Mouse (Mus musculus): ENCODE measurements at regions not wholly inside any gene's neighbourhood (a gene's known extent, or its start where the extent isn't known, plus 50 kb on each side); places are given as distances from the start of the nearest gene placed in this dataset.

DNA sequence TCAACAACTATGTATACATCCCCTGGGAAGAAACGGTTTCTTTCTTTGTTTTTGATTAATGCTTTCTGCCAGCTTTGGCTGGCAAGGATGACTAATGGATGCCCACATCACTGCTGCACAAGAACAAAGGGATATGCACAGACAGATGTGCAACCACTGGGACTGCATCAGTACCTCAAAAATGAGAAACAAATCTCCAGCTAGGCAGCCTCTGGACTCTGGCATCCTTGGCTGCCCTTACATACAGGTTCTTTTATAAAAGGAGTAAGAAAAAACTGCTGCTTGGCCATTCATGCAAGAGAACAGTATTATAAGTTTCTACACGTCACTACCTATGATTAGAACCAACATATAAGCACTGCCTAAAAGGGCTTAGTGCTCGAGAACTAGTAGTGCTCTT, 97.7 kb downstream of the Alg10b start:
- no peaks in the 10 kb centered on the region for H3K9me3 ChIP-seq (replicated peaks; ENCODE audit: control insufficient read depth, low read length, poor library complexity, severe bottlenecking)
- no peak overlapping the region for H3K4me2 ChIP-seq (ENCODE audit: low read length)
- 50% methylated on average over 3 of the region's 3 CpGs for WGBS
- H3K4me3 ChIP-seq (ENCODE audit: low read depth, low read length) = no peak overlapping the region
- no peaks in the 10 kb centered on the region for H3K36me3 ChIP-seq (ENCODE audit: control insufficient read depth, insufficient read depth, low read length)
- no peaks in the 10 kb centered on the region for H3K4me1 ChIP-seq (ENCODE audit: control insufficient read depth, insufficient read depth, low read length)
- no peak overlapping the region for H3K27ac ChIP-seq (ENCODE audit: low read length)
- H3K9ac ChIP-seq (ENCODE audit: low read depth, low read length) = no peak overlapping the region
- no peak for ATAC-seq
- H3K27me3 ChIP-seq (ENCODE audit: control insufficient read depth, insufficient read depth, low read depth, low read length) = no peaks in the 10 kb centered on the region

DNA sequence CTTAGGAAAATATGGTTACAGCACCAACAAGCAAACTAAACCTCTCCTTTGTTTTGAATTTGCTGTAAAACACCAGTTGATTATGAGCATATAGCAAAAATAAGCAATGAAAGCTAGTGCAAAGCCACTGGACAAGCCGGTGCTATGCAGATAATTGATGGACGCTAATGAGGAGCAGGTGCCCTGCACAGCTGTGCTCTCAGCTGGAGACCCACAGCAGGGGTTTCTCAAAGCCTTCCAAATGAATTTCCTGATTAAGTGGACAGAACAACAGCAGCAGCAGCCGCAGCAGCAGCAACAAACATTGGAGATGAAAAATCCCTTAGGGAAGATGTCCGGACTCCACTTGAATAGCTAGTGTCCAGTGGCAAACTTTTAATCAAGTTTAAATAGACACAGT, 109.2 kb downstream of the Alg10b start:
- WGBS = 5% methylated on average over 4 of the region's 4 CpGs
- no peaks in the 10 kb centered on the region for H3K4me1 ChIP-seq (ENCODE audit: control insufficient read depth, insufficient read depth, low read length)
- H3K4me3 ChIP-seq (ENCODE audit: low read depth, low read length) = no peak overlapping the region
- H3K4me2 ChIP-seq (ENCODE audit: low read length) = no peak overlapping the region
- no peak overlapping the region for H3K27ac ChIP-seq (ENCODE audit: low read length)
- no peaks in the 10 kb centered on the region for H3K27me3 ChIP-seq (ENCODE audit: control insufficient read depth, insufficient read depth, low read depth, low read length)
- no peaks in the 10 kb centered on the region for H3K9me3 ChIP-seq (replicated peaks; ENCODE audit: control insufficient read depth, low read length, poor library complexity, severe bottlenecking)
- no peak overlapping the region for H3K9ac ChIP-seq (ENCODE audit: low read depth, low read length)
- ATAC-seq = no peak
- H3K36me3 ChIP-seq (ENCODE audit: control insufficient read depth, insufficient read depth, low read length) = no peaks in the 10 kb centered on the region

DNA sequence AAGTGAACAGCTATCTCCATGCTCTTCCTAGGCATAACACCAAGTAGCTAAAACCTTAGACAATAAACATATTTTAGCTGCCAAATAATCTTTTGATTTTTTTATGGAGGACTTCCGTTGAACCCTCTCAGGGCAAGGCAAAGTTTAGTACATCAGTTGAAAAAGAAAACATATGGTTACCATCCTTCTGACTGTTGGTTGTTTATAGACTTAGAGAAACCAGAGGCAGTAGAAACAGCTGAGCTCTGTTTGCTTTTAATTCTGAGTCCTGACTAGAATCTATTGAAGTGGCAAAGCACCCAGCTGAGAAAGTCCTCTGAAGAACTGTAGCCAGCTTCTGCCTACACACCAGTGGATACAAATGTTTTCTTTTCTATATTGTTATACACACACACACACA, 109.7 kb downstream of the Alg10b start:
- Histone ChIP-seq H3K4me3 (ENCODE audit: low read depth, low read length) (no peak overlapping the region), H3K4me1 (ENCODE audit: control insufficient read depth, insufficient read depth, low read length) (no peaks in the 10 kb centered on the region), H3K4me2 (ENCODE audit: low read length) (no peak overlapping the region), H3K9ac (ENCODE audit: low read depth, low read length) (no peak overlapping the region), H3K27ac (ENCODE audit: low read length) (no peak overlapping the region), H3K27me3 (ENCODE audit: control insufficient read depth, insufficient read depth, low read depth, low read length) (no peaks in the 10 kb centered on the region), H3K36me3 (ENCODE audit: control insufficient read depth, insufficient read depth, low read length) (no peaks in the 10 kb centered on the region), H3K9me3 (replicated peaks; ENCODE audit: control insufficient read depth, low read length, poor library complexity, severe bottlenecking) (no peaks in the 10 kb centered on the region)
- ATAC-seq = no peak
- 39% methylated on average over 1 of the region's 1 CpGs for WGBS

DNA sequence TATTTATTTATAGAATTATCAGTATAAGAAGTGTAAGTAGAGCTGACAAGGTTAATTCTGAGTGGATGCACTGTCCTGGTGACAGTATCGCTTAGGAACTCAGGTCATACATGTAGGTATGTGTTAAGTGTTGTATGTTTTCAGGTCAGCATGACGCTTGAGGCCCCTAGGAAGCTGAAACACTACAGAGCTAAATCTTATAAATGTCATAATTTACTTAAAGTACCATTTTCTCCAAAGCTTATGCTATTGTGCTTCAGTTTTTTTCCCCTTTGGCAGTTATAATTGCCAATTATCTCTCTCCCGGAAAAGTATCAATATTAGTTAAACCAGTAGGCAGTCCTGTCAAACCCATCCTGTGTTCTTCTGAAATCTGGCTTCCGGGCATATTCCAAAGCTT, 110.3 kb downstream of the Alg10b start:
- WGBS = 59% methylated on average over 4 of the region's 4 CpGs
- Histone ChIP-seq H3K27me3 (ENCODE audit: control insufficient read depth, insufficient read depth, low read depth, low read length) (no peaks in the 10 kb centered on the region), H3K4me3 (ENCODE audit: low read depth, low read length) (no peak overlapping the region), H3K4me2 (ENCODE audit: low read length) (no peak overlapping the region), H3K9ac (ENCODE audit: low read depth, low read length) (no peak overlapping the region), H3K4me1 (ENCODE audit: control insufficient read depth, insufficient read depth, low read length) (no peaks in the 10 kb centered on the region), H3K9me3 (replicated peaks; ENCODE audit: control insufficient read depth, low read length, poor library complexity, severe bottlenecking) (no peaks in the 10 kb centered on the region), H3K27ac (ENCODE audit: low read length) (no peak overlapping the region), H3K36me3 (ENCODE audit: control insufficient read depth, insufficient read depth, low read length) (no peaks in the 10 kb centered on the region)
- no peak for ATAC-seq

DNA sequence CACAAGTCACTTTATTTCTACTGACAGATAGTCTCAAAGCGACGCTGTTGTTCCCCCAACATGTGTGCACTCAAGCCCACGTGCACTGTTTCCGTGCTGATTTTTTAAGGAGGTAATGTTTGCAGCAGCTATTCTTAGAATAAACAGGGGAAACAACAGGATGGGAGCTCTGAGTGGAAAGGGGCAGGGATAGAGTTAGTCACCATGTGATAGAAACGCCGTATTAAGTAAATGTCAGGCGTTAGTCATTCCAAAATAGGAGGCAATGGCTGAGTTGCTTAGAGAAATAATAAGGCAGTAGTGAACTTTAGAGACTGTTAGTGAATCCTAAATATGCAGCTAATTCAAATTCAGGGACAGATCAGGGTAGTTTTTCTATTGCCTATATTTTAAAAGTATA, 111.4 kb downstream of the Alg10b start:
- ATAC-seq = no peak
- no peak overlapping the region for H3K4me3 ChIP-seq (ENCODE audit: low read depth, low read length)
- WGBS = 52% methylated on average over 7 of the region's 7 CpGs
- no peaks in the 10 kb centered on the region for H3K36me3 ChIP-seq (ENCODE audit: control insufficient read depth, insufficient read depth, low read length)
- H3K9ac ChIP-seq (ENCODE audit: low read depth, low read length) = no peak overlapping the region
- H3K4me2 ChIP-seq (ENCODE audit: low read length) = no peak overlapping the region
- no peak overlapping the region for H3K27ac ChIP-seq (ENCODE audit: low read length)
- H3K9me3 ChIP-seq (replicated peaks; ENCODE audit: control insufficient read depth, low read length, poor library complexity, severe bottlenecking) = no peaks in the 10 kb centered on the region
- H3K27me3 ChIP-seq (ENCODE audit: control insufficient read depth, insufficient read depth, low read depth, low read length) = no peaks in the 10 kb centered on the region
- no peaks in the 10 kb centered on the region for H3K4me1 ChIP-seq (ENCODE audit: control insufficient read depth, insufficient read depth, low read length)

DNA sequence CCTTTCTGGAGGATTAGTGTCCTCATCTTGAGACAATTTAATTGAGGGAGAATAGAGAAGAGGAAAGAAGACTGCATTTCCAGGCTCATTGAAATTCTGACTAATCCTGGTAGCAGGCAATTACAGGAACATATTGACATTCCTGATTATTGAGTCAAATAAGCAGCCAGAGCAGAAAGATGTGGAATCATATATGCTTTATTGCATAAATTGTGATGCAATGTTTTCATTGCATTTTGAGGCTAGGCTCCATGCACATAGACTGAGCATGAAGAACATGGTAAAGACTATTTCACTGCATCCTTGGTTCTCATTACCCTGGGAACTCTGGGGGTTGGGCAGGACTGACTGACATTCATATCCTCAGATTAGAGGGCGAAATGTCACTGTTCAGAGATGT, 116.0 kb downstream of the Alg10b start:
- H3K9me3 ChIP-seq (replicated peaks; ENCODE audit: control insufficient read depth, low read length, poor library complexity, severe bottlenecking) = no peaks in the 10 kb centered on the region
- no peak for ATAC-seq
- no peak overlapping the region for H3K9ac ChIP-seq (ENCODE audit: low read depth, low read length)
- no peak overlapping the region for H3K27ac ChIP-seq (ENCODE audit: low read length)
- no peaks in the 10 kb centered on the region for H3K36me3 ChIP-seq (ENCODE audit: control insufficient read depth, insufficient read depth, low read length)
- peaks cover 6% of the 10 kb centered on the region; the same call in 1 of the 2 replicates for H3K4me1 ChIP-seq (ENCODE audit: control insufficient read depth, insufficient read depth, low read length)
- no peaks in the 10 kb centered on the region for H3K27me3 ChIP-seq (ENCODE audit: control insufficient read depth, insufficient read depth, low read depth, low read length)
- no peak overlapping the region for H3K4me2 ChIP-seq (ENCODE audit: low read length)
- no peak overlapping the region for H3K4me3 ChIP-seq (ENCODE audit: low read depth, low read length)
- WGBS = 93% methylated on average over 1 of the region's 1 CpGs

DNA sequence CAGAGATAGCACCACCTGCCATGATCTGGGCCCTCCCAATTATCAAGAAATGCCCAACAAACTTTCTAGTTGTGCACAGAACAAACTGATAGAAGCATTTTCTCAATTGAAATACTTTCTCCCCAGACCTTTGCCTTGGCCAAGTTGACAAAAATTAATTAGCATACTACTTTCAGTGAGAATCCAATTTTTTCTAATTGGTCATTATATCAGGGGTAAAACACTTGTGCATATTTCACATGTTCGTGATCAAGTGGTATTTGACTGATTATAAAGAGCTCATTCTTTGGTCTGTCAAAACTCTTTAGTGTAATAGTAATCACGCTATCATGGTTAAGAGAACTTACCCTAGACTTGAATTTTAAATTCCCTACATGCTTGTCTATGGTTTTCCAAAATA, 117.2 kb downstream of the Alg10b start:
- Histone ChIP-seq H3K27ac (ENCODE audit: low read length) (no peak overlapping the region), H3K4me1 (ENCODE audit: control insufficient read depth, insufficient read depth, low read length) (peaks cover 11% of the 10 kb centered on the region), H3K4me3 (ENCODE audit: low read depth, low read length) (no peak overlapping the region), H3K27me3 (ENCODE audit: control insufficient read depth, insufficient read depth, low read depth, low read length) (no peaks in the 10 kb centered on the region), H3K36me3 (ENCODE audit: control insufficient read depth, insufficient read depth, low read length) (no peaks in the 10 kb centered on the region), H3K9ac (ENCODE audit: low read depth, low read length) (no peak overlapping the region), H3K4me2 (ENCODE audit: low read length) (no peak overlapping the region), H3K9me3 (replicated peaks; ENCODE audit: control insufficient read depth, low read length, poor library complexity, severe bottlenecking) (no peaks in the 10 kb centered on the region)
- ATAC-seq = no peak
- 79% methylated on average over 2 of the region's 2 CpGs for WGBS

DNA sequence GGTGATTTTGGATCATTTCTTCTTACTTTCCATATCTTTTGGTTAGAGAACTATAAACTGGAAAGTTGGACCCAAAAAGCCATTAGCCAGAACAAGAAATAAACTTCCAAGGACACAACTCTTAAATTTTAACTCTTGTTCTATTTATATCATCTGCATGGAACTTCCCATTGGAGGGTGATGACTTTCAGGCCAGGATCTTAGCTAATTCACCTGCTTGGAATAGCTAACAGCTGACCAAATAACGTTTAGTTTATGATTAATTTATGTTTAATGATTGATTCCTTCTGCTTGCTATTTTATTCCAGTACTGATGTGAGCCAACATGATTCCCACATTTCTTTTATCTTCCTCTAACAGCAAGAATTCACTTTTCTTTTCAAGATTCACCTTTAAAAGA, 119.7 kb downstream of the Alg10b start:
- 74% methylated on average over 1 of the region's 1 CpGs for WGBS
- Histone ChIP-seq H3K27ac (ENCODE audit: low read length) (no peak overlapping the region), H3K4me1 (ENCODE audit: control insufficient read depth, insufficient read depth, low read length) (peaks cover 18% of the 10 kb centered on the region), H3K27me3 (ENCODE audit: control insufficient read depth, insufficient read depth, low read depth, low read length) (no peaks in the 10 kb centered on the region), H3K36me3 (ENCODE audit: control insufficient read depth, insufficient read depth, low read length) (no peaks in the 10 kb centered on the region), H3K4me3 (ENCODE audit: low read depth, low read length) (no peak overlapping the region), H3K4me2 (ENCODE audit: low read length) (no peak overlapping the region), H3K9me3 (replicated peaks; ENCODE audit: control insufficient read depth, low read length, poor library complexity, severe bottlenecking) (0 out of 2 replicates have a peak, but pooled peaks cover 2% of the 10 kb centered on the region), H3K9ac (ENCODE audit: low read depth, low read length) (no peak overlapping the region)
- ATAC-seq = no peak

DNA sequence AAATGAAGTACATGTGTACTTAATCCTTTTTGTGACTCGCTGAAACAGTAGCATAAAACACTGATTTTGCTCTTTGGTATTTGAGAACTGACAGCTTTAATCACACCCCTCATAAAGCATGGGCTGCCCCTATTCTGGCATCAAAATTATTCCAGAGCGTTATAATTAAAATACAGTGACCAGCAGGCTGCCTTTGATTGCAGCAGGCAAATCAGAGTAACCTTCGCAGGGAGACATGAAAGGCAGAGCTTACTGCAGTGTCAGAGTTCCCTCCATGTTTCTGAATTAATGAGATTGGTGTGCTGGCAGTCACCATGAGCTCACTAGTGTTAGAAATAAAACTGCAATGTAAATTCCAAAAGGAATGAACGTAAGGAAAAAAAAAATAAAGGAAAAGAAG, 120.8 kb downstream of the Alg10b start:
- no peak overlapping the region for H3K9ac ChIP-seq (ENCODE audit: low read depth, low read length)
- no peaks in the 10 kb centered on the region for H3K27me3 ChIP-seq (ENCODE audit: control insufficient read depth, insufficient read depth, low read depth, low read length)
- no peak overlapping the region for H3K4me3 ChIP-seq (ENCODE audit: low read depth, low read length)
- H3K4me2 ChIP-seq (ENCODE audit: low read length) = no peak overlapping the region
- peaks cover 18% of the 10 kb centered on the region for H3K4me1 ChIP-seq (ENCODE audit: control insufficient read depth, insufficient read depth, low read length)
- 0 out of 2 replicates have a peak, but pooled peaks cover 2% of the 10 kb centered on the region for H3K9me3 ChIP-seq (replicated peaks; ENCODE audit: control insufficient read depth, low read length, poor library complexity, severe bottlenecking)
- 13% methylated on average over 4 of the region's 4 CpGs for WGBS
- H3K36me3 ChIP-seq (ENCODE audit: control insufficient read depth, insufficient read depth, low read length) = no peaks in the 10 kb centered on the region
- peak; percentile 39; the same call in 1 of the 2 replicates for ATAC-seq
- H3K27ac ChIP-seq (ENCODE audit: low read length) = peak overlapping the region; percentile 54

DNA sequence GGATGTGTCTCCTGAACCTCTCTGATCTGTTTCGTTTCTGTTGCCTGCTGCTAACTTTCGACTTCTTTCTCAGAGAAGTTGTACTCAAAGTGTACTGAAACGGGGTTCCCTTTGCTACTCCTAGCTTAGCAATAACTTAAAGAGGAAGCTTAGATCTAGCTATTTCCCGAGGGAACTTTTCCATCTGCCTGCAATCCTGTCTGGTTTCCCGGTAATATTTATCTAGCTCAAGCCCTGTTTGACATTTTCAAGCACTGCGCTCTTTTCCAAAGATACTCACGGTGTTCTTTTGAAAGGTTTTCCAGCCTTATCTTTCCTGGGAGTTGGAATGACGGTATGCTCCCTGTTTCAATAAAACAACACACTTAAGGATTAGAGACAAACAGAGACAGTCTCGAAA, 122.1 kb downstream of the Alg10b start:
- H3K27me3 ChIP-seq (ENCODE audit: control insufficient read depth, insufficient read depth, low read depth, low read length) = no peaks in the 10 kb centered on the region
- H3K9me3 ChIP-seq (replicated peaks; ENCODE audit: control insufficient read depth, low read length, poor library complexity, severe bottlenecking) = 0 out of 2 replicates have a peak, but pooled peaks cover 2% of the 10 kb centered on the region
- H3K9ac ChIP-seq (ENCODE audit: low read depth, low read length) = no peak overlapping the region
- H3K36me3 ChIP-seq (ENCODE audit: control insufficient read depth, insufficient read depth, low read length) = no peaks in the 10 kb centered on the region
- H3K27ac ChIP-seq (ENCODE audit: low read length) = no peak overlapping the region
- WGBS = 34% methylated on average over 9 of the region's 9 CpGs
- no peak for ATAC-seq
- H3K4me2 ChIP-seq (ENCODE audit: low read length) = no peak overlapping the region; the same call in 1 of the 2 replicates
- no peak overlapping the region for H3K4me3 ChIP-seq (ENCODE audit: low read depth, low read length)
- peaks cover 18% of the 10 kb centered on the region for H3K4me1 ChIP-seq (ENCODE audit: control insufficient read depth, insufficient read depth, low read length)
